Mouse (Mus musculus) E14TG2a.4 (cell line): ENCODE measurements at regions not wholly inside any gene's neighbourhood (a gene's known extent, or its start where the extent isn't known, plus 50 kb on each side); places are given as distances from the start of the nearest gene placed in this dataset.

ENCODE experiments used
- CTCF ChIP-seq: conservative IDR thresholded peaks from 2 replicates; pipeline ENCODE4 v1.5.1; 2014; ENCODE audit warnings: low read length
- NANOG ChIP-seq: IDR thresholded peaks from 2 replicates; pipeline ENCODE4 v1.6.1; 2014; ENCODE audit warnings: borderline replicate concordance, low read length, mixed read lengths
- POU5F1 ChIP-seq: IDR thresholded peaks from 2 replicates; pipeline ENCODE4 v1.6.1; 2014; ENCODE audit warnings: low read length, borderline replicate concordance

DNA sequence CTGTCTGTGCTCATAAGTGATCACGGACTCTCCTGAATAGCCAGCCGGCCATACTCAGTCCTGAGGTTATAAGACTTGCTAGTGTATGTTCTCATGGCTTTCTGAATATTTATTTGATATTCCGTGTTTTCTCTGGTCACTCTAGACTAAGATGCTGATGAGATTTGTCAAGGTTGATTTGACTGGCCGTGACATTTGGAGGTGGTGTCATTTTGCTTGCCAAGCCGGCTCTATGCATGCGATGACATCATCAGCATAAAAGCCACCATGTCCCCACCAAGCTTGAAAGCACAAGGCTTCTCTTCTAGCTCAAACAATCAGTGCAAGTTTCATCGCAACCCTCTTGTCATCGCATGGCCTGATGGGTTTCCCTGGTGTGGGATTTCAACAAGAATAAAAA is 235.3 kb upstream of the Tgfbr2 start:
- no peak for TF ChIP-seq CTCF
- TF ChIP-seq POU5F1, result no peak
- no peak for TF ChIP-seq NANOG
